Mouse (Mus musculus): Measurements from ENCODE around the gene Haao. TPM values are rescaled to one million over a fixed set of nuclear protein-coding genes. Genes with fewer than 3 reads are reported as not detected.

Gene Haao
- polyA plus RNA-seq, 1 experiment from 2014 or later, result 0.31 TPM

DNA sequence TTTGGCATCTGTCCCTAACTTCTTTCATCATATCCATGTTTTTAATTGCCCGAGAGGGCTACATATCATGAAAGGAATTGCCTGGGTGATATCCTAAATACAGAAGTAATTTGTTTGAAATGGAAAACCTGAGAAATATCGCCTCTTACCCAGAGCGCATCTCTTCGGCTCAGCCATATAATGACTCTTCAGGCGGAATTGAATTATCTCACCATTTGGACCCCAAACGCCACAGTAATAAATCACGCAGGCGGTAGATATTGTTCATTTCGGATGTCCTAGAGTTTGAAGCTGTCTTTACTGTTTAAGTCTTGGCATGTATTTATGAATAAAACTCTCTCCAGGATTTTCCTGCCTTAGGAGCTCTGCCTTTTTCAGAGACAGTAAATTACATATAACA is 42.7 kb downstream of the Haao start:
- H3K36me3 ChIP-seq, result peaks cover 20% of the 10 kb centered on the region
- H3K9ac ChIP-seq (replicated peaks), result no peak overlapping the region
- 85% methylated on average over 9 of the region's 9 CpGs for WGBS
- H3K4me2 ChIP-seq (replicated peaks), result no peak overlapping the region
- H3K4me1 ChIP-seq (replicated peaks), result peaks cover 11% of the 10 kb centered on the region; the same call in 1 of the 2 replicates
- H3K27me3 ChIP-seq, result no peaks in the 10 kb centered on the region
- H3K9me3 ChIP-seq, result no peaks in the 10 kb centered on the region
- H3K27ac ChIP-seq, result no peak overlapping the region
- no peak overlapping the region for H3K4me3 ChIP-seq (replicated peaks)
- no peak for ATAC-seq

- peak; percentile 73 for ATAC-seq
- H3K27ac ChIP-seq, result peak overlapping the region; percentile 57; the same call in 1 of the 2 replicates
- H3K9me3 ChIP-seq, result no peaks in the 10 kb centered on the region
- no peaks in the 10 kb centered on the region for H3K27me3 ChIP-seq
- H3K4me1 ChIP-seq (replicated peaks), result peaks cover 11% of the 10 kb centered on the region; the same call in 1 of the 2 replicates
- WGBS, result 57% methylated on average over 9 of the region's 9 CpGs
- 0 out of 2 replicates have a peak overlapping the region, but pooled peaks have one; percentile 2 for H3K4me2 ChIP-seq (replicated peaks)
- H3K36me3 ChIP-seq, result peaks cover 20% of the 10 kb centered on the region
- H3K4me3 ChIP-seq (replicated peaks), result no peak overlapping the region
- no peak overlapping the region for H3K9ac ChIP-seq (replicated peaks)
These were observed 43.8 kb downstream of the Haao start for GRCm38 (mm10) chr17:83803987-83804386.

DNA sequence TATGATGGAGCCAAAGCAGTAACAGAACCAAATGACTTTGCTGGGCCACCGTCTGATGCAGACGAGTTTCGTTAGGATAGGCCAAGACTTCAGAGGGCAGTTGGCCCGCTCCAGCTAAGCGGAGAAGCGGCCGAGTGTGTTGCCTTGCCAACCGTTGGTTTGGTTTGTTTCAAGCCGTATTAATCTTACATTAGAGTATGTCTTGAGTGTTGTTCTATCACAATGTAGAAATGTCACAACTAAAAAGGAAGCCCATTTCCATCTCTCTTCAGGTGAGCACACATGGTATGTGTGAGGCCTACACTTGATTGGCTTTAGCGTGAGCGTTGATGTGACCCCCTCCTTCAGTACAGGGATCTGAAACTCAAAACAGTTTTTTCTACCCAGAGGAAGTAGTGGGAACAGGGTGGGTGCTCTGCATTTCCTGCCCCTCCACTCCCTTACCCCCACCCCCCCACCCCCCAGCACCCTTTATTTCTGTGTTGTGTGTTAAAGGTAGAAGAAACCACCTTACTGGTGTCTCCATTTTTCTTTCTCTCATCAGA is 48.2 kb downstream of the Haao start:
- Histone ChIP-seq H3K4me3 (replicated peaks) (no peak overlapping the region), H3K36me3 (peaks cover 7% of the 10 kb centered on the region), H3K9me3 (no peaks in the 10 kb centered on the region), H3K27ac (no peak overlapping the region), H3K27me3 (no peaks in the 10 kb centered on the region), H3K4me2 (replicated peaks) (no peak overlapping the region), H3K9ac (replicated peaks) (no peak overlapping the region), H3K4me1 (replicated peaks) (peaks cover 9% of the 10 kb centered on the region; the same call in 1 of the 2 replicates)
- no peak for ATAC-seq
- 95% methylated on average over 11 of the region's 11 CpGs for WGBS

GRCm38 (mm10) chr17:83795121-83795520 is 52.6 kb downstream of the Haao start:
- H3K4me1 ChIP-seq (replicated peaks), result 0 out of 2 replicates have a peak, but pooled peaks cover 4% of the 10 kb centered on the region
- no peak overlapping the region for H3K27ac ChIP-seq
- 97% methylated on average over 17 of the region's 17 CpGs for WGBS
- no peaks in the 10 kb centered on the region for H3K9me3 ChIP-seq
- H3K9ac ChIP-seq (replicated peaks), result no peak overlapping the region
- ATAC-seq, result no peak
- 0 out of 2 replicates have a peak, but pooled peaks cover 2% of the 10 kb centered on the region for H3K36me3 ChIP-seq
- H3K4me2 ChIP-seq (replicated peaks), result no peak overlapping the region
- no peak overlapping the region for H3K4me3 ChIP-seq (replicated peaks)
- H3K27me3 ChIP-seq, result no peaks in the 10 kb centered on the region

DNA sequence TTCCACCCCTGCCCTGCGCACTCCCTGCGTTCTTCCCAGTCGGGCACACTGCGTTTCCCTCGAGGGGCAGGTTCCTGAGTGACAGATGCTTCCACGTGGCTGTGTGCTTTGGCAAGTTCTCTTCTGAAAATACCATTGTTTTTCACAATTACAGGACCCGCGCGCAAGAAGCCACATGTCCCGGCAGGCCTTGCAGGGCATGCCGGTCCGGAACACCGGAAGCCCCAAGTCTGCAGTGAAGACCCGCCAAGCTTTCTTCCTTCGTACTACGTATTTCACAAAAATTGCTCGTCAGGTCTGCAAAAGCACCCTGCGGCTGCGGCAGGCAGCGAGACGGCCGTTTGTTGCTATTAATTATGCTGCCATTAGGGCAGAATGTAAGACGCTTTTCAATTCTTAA is 55.4 kb downstream of the Haao start:
- Histone ChIP-seq H3K9me3 (no peaks in the 10 kb centered on the region), H3K27me3 (no peaks in the 10 kb centered on the region), H3K27ac (no peak overlapping the region), H3K4me3 (replicated peaks) (no peak overlapping the region), H3K4me1 (replicated peaks) (0 out of 2 replicates have a peak, but pooled peaks cover 4% of the 10 kb centered on the region), H3K36me3 (no peaks in the 10 kb centered on the region), H3K9ac (replicated peaks) (no peak overlapping the region), H3K4me2 (replicated peaks) (no peak overlapping the region)
- 77% methylated on average over 23 of the region's 23 CpGs for WGBS
- no peak for ATAC-seq

DNA sequence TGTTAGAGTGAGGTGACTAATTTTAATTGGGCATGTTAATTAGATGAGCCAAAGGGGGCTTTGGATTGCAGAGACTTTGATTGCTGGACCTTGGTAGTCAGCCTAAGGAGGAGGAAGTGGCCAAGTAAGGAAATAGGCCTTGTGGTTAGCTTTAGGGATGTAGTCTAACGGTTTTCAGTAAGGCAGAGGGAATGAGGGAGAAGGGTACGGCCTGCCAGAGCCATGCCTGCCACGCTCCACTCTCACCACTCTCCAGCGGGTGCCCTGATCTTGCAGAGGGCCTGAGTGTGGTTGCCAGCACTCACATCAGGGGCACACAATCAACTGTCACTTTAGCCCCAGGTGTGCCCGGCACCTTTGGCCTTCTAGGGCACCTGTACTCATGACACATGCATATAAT is 57.6 kb downstream of the Haao start:
- Histone ChIP-seq H3K36me3 (peaks cover 4% of the 10 kb centered on the region; the same call in 1 of the 2 replicates), H3K9ac (replicated peaks) (no peak overlapping the region), H3K27me3 (no peaks in the 10 kb centered on the region), H3K4me2 (replicated peaks) (no peak overlapping the region), H3K4me1 (replicated peaks) (0 out of 2 replicates have a peak, but pooled peaks cover 4% of the 10 kb centered on the region), H3K9me3 (no peaks in the 10 kb centered on the region), H3K4me3 (replicated peaks) (no peak overlapping the region), H3K27ac (no peak overlapping the region)
- no peak for ATAC-seq
- WGBS, result 85% methylated on average over 5 of the region's 5 CpGs

- Histone ChIP-seq H3K27ac (no peak overlapping the region), H3K4me3 (replicated peaks) (no peak overlapping the region), H3K9ac (replicated peaks) (no peak overlapping the region), H3K27me3 (no peaks in the 10 kb centered on the region), H3K9me3 (no peaks in the 10 kb centered on the region), H3K36me3 (peaks cover 7% of the 10 kb centered on the region; the same call in 1 of the 2 replicates), H3K4me2 (replicated peaks) (no peak overlapping the region), H3K4me1 (replicated peaks) (0 out of 2 replicates have a peak, but pooled peaks cover 5% of the 10 kb centered on the region)
- ATAC-seq, result no peak
- 96% methylated on average over 6 of the region's 6 CpGs for WGBS
These were observed 61.3 kb downstream of the Haao start for GRCm38 (mm10) chr17:83786418-83786817.

DNA sequence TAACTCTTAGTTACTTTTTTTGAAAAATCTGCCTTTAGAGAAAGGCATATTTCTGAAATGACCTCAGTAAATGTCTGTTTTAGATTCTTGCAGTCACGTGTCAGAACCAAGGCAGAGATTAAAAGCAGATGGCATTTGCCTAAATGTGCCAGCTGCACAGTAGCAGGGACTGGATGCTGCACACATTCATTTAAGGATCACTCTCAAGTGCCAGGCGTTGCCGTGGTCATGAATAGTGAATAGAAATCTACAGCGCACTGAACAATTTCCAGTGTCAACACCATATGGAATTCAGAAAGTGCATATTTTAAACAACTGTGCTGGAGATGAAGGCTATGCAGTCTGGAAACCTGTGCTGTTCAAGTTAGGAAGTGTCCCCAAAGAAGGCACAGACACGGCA is 65.0 kb downstream of the Haao start:
- Histone ChIP-seq H3K4me3 (replicated peaks) (no peak overlapping the region), H3K9ac (replicated peaks) (no peak overlapping the region), H3K27ac (no peak overlapping the region), H3K4me1 (replicated peaks) (0 out of 2 replicates have a peak, but pooled peaks cover 5% of the 10 kb centered on the region), H3K27me3 (no peaks in the 10 kb centered on the region), H3K4me2 (replicated peaks) (no peak overlapping the region), H3K36me3 (peaks cover 7% of the 10 kb centered on the region; the same call in 1 of the 2 replicates), H3K9me3 (no peaks in the 10 kb centered on the region)
- peak; percentile 53; the same call in 1 of the 2 replicates for ATAC-seq
- 50% methylated on average over 5 of the region's 5 CpGs for WGBS

Other genes starting within 250 kb of the Haao start
- gene Kcng3, start 216.1 kb downstream of the Haao start, polyA plus RNA-seq (2015; fragmentation: Nextera tagmentation; extraction: Ambion mirVana), result 0.05 TPM in 1 of 2 replicates, not detected in the other
- gene Mta3, start 141.8 kb downstream of the Haao start, polyA plus RNA-seq (2015; fragmentation: Nextera tagmentation; extraction: Ambion mirVana), result 26.6 and 28.4 TPM in 2 replicates

Measured in midbrain, embryonic 13.5 days (tissue).